Mouse (Mus musculus): Measurements from ENCODE around the gene Lcn10. TPM values are rescaled to one million over a fixed set of nuclear protein-coding genes. Genes with fewer than 3 reads are reported as not detected.

Gene Lcn10
- total and polyA plus RNA-seq, 2 experiments from 2014 or later = not detected

GRCm38 (mm10) chr2:25657246-25657645 lies 25.3 kb upstream of the Lcn10 start:
- 70% methylated on average over 4 of the region's 4 CpGs for WGBS

GRCm38 (mm10) chr2:25657652-25658051 lies 24.9 kb upstream of the Lcn10 start, which contains the start of gene Lcn5:
Lcn5 (plus strand) TSS chr2:25657952.
- Histone ChIP-seq H3K9me3 (ENCODE audit: low read length) (no peaks in the 10 kb centered on the region), H3K27me3 (ENCODE audit: insufficient read depth, low read length) (no peaks in the 10 kb centered on the region), H3K4me2 (ENCODE audit: low read depth) (no peak within 1 kb of the TSS), H3K27ac (ENCODE audit: low read depth, low read length) (no peak within 1 kb of the TSS), H3K9ac (no peak within 1 kb of the TSS), H3K4me1 (ENCODE audit: insufficient read depth) (no peaks in the 10 kb centered on the region), H3K36me3 (ENCODE audit: insufficient read depth) (no peaks in the 10 kb centered on the region), H3K4me3 (ENCODE audit: low read depth, low read length) (no peak within 1 kb of the TSS)
- DNase-seq = no peak
- no peak for ATAC-seq
- TF ChIP-seq CTCF (IDR thresholded peaks at IDR 0.05; ENCODE audit: low read depth) = no peak

More at GRCm38 (mm10) chr2:25657246-25657645, 25.3 kb upstream of the Lcn10 start:
- ATAC-seq = no peak
- Histone ChIP-seq H3K4me2 (ENCODE audit: low read depth) (no peak overlapping the region), H3K9ac (no peak overlapping the region), H3K27ac (ENCODE audit: low read depth, low read length) (no peak overlapping the region), H3K36me3 (ENCODE audit: insufficient read depth) (no peaks in the 10 kb centered on the region), H3K4me3 (ENCODE audit: low read depth, low read length) (no peak overlapping the region), H3K9me3 (ENCODE audit: low read length) (no peaks in the 10 kb centered on the region), H3K27me3 (ENCODE audit: insufficient read depth, low read length) (no peaks in the 10 kb centered on the region), H3K4me1 (ENCODE audit: insufficient read depth) (no peaks in the 10 kb centered on the region)
- TF ChIP-seq CTCF (IDR thresholded peaks at IDR 0.05; ENCODE audit: low read depth) = no peak
- DNase-seq = no peak

DNA sequence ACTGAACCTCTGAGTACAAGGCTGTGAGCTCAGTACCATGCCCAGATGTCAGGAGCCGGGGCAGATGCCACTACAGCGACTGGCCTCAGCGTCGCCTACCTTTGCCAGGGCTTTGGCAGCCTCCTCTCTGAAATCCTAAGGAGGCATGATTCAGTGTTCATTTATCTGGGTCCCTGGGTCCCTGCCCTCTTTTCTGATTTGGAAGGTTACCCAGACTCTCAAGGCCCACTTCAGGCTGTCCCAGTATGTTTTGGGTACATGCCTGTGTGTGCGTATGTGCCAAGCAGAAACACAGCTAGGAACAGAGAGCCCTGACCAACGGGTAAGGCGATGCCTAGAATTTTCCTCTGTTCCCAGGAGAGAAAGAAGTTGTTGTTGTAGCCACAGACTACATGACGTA lies 22.2 kb upstream of the Lcn10 start:
- Histone ChIP-seq H3K4me2 (ENCODE audit: low read depth) (no peak overlapping the region), H3K27ac (ENCODE audit: low read depth, low read length) (no peak overlapping the region), H3K27me3 (ENCODE audit: insufficient read depth, low read length) (no peaks in the 10 kb centered on the region), H3K9ac (no peak overlapping the region), H3K4me3 (ENCODE audit: low read depth, low read length) (no peak overlapping the region), H3K4me1 (ENCODE audit: insufficient read depth) (no peaks in the 10 kb centered on the region), H3K9me3 (ENCODE audit: low read length) (no peaks in the 10 kb centered on the region), H3K36me3 (ENCODE audit: insufficient read depth) (no peaks in the 10 kb centered on the region)
- WGBS = 84% methylated on average over 8 of the region's 8 CpGs
- ATAC-seq = no peak
- DNase-seq = no peak
- no peak for TF ChIP-seq CTCF (IDR thresholded peaks at IDR 0.05; ENCODE audit: low read depth)

DNA sequence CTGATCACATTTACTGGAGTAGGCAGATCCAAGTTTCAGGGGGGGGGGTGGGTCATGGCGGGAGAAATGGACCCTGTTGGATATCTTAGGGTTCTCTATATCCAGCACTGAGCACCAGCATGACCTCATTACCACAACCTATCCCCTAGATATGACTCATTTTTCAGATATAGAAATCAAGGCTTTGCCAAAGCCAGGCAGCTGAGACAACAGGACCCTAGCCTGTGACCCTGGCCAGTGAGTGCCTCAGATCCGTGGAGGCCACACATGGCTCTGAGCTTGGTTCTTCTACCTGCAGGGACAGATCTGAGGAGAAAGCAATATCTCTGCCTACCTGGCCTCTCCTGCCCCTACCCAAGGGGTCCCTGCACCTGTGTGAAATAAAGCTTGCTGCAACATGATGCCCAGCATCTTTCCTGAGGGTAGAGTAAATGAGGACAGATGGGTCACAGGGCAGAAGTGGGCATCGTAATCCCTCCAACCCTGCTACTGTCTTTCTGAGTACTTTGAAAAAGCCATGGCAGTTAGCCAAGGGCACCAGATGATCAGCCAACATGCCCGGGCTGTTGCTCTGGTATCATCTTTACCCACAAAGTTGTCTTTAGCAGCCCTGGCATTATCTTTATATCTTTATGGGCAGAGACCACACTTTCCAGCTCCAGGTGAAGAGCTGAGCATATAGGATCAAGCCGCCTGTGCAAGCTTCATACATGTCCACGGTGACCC lies 21.1 kb upstream of the Lcn10 start:
- no peaks in the 10 kb centered on the region for H3K27me3 ChIP-seq (ENCODE audit: insufficient read depth, low read length)
- H3K27ac ChIP-seq (ENCODE audit: low read depth, low read length) = no peak overlapping the region
- ATAC-seq (no peak), DNase-seq (no peak)
- H3K4me3 ChIP-seq (ENCODE audit: low read depth, low read length) = no peak overlapping the region
- 81% methylated on average over 6 of the region's 6 CpGs for WGBS
- no peak overlapping the region for H3K4me2 ChIP-seq (ENCODE audit: low read depth)
- H3K9ac ChIP-seq = no peak overlapping the region
- H3K36me3 ChIP-seq (ENCODE audit: insufficient read depth) = no peaks in the 10 kb centered on the region
- H3K9me3 ChIP-seq (ENCODE audit: low read length) = no peaks in the 10 kb centered on the region
- H3K4me1 ChIP-seq (ENCODE audit: insufficient read depth) = no peaks in the 10 kb centered on the region
- no peak for TF ChIP-seq CTCF (IDR thresholded peaks at IDR 0.05; ENCODE audit: low read depth)

DNA sequence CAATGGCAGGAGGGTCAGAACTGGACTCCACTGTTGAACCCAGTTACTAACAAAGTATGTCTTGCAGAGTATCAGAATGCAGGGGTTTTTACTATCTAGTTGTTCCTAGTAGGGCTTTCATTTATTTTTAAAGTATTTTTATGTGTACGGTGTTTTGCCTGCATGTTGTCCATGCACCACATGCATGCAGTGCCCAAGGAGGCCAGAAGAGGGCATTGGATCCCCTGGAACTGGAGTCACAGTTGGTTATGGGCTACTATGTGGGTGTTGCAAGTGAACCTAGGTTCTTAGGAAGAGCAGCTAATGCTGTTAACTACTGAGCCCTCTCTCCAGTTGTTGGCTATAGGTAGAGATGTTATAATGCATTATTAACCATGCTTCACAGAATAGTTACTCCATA lies 19.0 kb upstream of the Lcn10 start:
- TF ChIP-seq CTCF (IDR thresholded peaks at IDR 0.05; ENCODE audit: low read depth) = peak; percentile 71
- DNase-seq (peak; percentile 25), ATAC-seq (no peak)
- WGBS = 51% methylated on average over 1 of the region's 1 CpGs
- Histone ChIP-seq H3K4me2 (ENCODE audit: low read depth) (no peak overlapping the region), H3K4me3 (ENCODE audit: low read depth, low read length) (no peak overlapping the region), H3K36me3 (ENCODE audit: insufficient read depth) (no peaks in the 10 kb centered on the region), H3K9ac (no peak overlapping the region), H3K27ac (ENCODE audit: low read depth, low read length) (no peak overlapping the region), H3K4me1 (ENCODE audit: insufficient read depth) (no peaks in the 10 kb centered on the region), H3K9me3 (ENCODE audit: low read length) (no peaks in the 10 kb centered on the region), H3K27me3 (ENCODE audit: insufficient read depth, low read length) (no peaks in the 10 kb centered on the region)

- Histone ChIP-seq H3K9me3 (ENCODE audit: low read length) (no peaks in the 10 kb centered on the region), H3K4me2 (ENCODE audit: low read depth) (no peak overlapping the region), H3K27me3 (ENCODE audit: insufficient read depth, low read length) (no peaks in the 10 kb centered on the region), H3K4me1 (ENCODE audit: insufficient read depth) (no peaks in the 10 kb centered on the region), H3K4me3 (ENCODE audit: low read depth, low read length) (no peak overlapping the region), H3K9ac (no peak overlapping the region), H3K27ac (ENCODE audit: low read depth, low read length) (no peak overlapping the region), H3K36me3 (ENCODE audit: insufficient read depth) (no peaks in the 10 kb centered on the region)
- WGBS = 84% methylated on average over 5 of the region's 5 CpGs
- no peak for TF ChIP-seq CTCF (IDR thresholded peaks at IDR 0.05; ENCODE audit: low read depth)
- no peak for DNase-seq
- ATAC-seq = no peak
These were observed 18.4 kb upstream of the Lcn10 start for GRCm38 (mm10) chr2:25664125-25664524.

GRCm38 (mm10) chr2:25666516-25666915 lies 16.0 kb upstream of the Lcn10 start:
- Histone ChIP-seq H3K36me3 (ENCODE audit: insufficient read depth) (no peaks in the 10 kb centered on the region), H3K9ac (no peak overlapping the region), H3K4me2 (ENCODE audit: low read depth) (no peak overlapping the region), H3K9me3 (ENCODE audit: low read length) (no peaks in the 10 kb centered on the region), H3K4me3 (ENCODE audit: low read depth, low read length) (no peak overlapping the region), H3K27me3 (ENCODE audit: insufficient read depth, low read length) (no peaks in the 10 kb centered on the region), H3K27ac (ENCODE audit: low read depth, low read length) (no peak overlapping the region), H3K4me1 (ENCODE audit: insufficient read depth) (no peaks in the 10 kb centered on the region)
- DNase-seq (no peak), ATAC-seq (no peak)
- no peak for TF ChIP-seq CTCF (IDR thresholded peaks at IDR 0.05; ENCODE audit: low read depth)
- 67% methylated on average over 1 of the region's 1 CpGs for WGBS

Measured in forebrain, postnatal 0 days (tissue).